Mouse (Mus musculus): ENCODE measurements at regions not wholly inside any gene's neighbourhood (a gene's known extent, or its start where the extent isn't known, plus 50 kb on each side); places are given as distances from the start of the nearest gene placed in this dataset.
"Not testable (repeated sequence)": the region's sequence is repeated elsewhere in the genome, so short reads cannot be mapped to it uniquely, and the experiment has no call there.

DNA sequence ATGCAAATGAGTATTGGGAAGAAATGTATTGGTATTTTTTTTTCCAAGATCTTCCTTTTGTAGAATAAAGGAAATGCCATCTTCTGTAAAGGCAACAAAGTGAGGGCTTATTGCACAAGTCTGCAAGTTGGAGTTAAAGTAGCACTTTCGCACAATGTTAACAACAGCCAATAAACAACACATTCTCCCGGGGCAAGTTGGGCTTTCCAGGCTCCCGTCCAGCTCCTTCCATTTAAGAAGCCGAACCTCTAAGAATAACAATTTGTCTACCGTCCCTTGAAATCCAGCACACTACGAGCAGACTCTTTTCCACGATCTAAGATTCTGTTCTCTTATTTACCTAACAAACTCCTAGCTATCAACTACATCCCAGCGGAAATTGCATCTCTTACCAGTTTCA lies 199.9 kb upstream of the G2e3 start:
- no peak for ATAC-seq (ENCODE audit: low FRiP score, low TSS enrichment)
- Histone ChIP-seq H3K4me3 (ENCODE audit: low read length) (no peak overlapping the region), H3K36me3 (ENCODE audit: control insufficient read depth, insufficient read depth, low read length) (no peaks in the 10 kb centered on the region), H3K27ac (ENCODE audit: low read depth, low read length) (no peak overlapping the region), H3K9me3 (ENCODE audit: control insufficient read depth, low read length) (no peaks in the 10 kb centered on the region), H3K4me1 (ENCODE audit: control insufficient read depth, insufficient read depth, low read length) (no peaks in the 10 kb centered on the region), H3K4me2 (replicated peaks; ENCODE audit: low read depth, low read length) (no peak overlapping the region), H3K27me3 (ENCODE audit: control insufficient read depth, insufficient read depth, low read length) (no peaks in the 10 kb centered on the region), H3K9ac (ENCODE audit: low read depth, low read length) (no peak overlapping the region)
- 31% methylated on average over 8 of the region's 8 CpGs for WGBS

DNA sequence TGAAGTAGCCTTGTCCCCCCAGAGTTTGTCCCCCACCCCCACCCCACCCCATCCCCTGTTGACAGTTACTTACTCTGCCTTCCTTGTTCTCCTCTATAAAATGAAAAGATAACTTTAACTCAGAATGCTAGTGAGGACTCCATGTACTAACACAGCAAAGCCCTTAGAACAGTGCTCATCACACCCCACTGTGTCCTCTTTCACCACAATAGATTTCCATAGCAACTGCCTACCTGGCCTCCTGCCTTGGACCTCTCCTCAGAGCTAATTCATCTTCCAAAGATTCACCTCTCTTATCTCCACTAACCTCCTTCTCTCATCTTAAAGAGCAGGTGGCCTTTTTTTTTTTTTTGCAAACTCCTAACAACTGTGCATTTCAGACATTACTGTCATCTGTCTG lies 204.0 kb upstream of the G2e3 start:
- Histone ChIP-seq H3K4me2 (replicated peaks; ENCODE audit: low read depth, low read length) (no peak overlapping the region), H3K9ac (ENCODE audit: low read depth, low read length) (no peak overlapping the region), H3K27me3 (ENCODE audit: control insufficient read depth, insufficient read depth, low read length) (no peaks in the 10 kb centered on the region), H3K9me3 (ENCODE audit: control insufficient read depth, low read length) (no peaks in the 10 kb centered on the region), H3K36me3 (ENCODE audit: control insufficient read depth, insufficient read depth, low read length) (no peaks in the 10 kb centered on the region), H3K4me3 (ENCODE audit: low read length) (no peak overlapping the region), H3K27ac (ENCODE audit: low read depth, low read length) (no peak overlapping the region), H3K4me1 (ENCODE audit: control insufficient read depth, insufficient read depth, low read length) (no peaks in the 10 kb centered on the region)
- no peak for ATAC-seq (ENCODE audit: low FRiP score, low TSS enrichment)

DNA sequence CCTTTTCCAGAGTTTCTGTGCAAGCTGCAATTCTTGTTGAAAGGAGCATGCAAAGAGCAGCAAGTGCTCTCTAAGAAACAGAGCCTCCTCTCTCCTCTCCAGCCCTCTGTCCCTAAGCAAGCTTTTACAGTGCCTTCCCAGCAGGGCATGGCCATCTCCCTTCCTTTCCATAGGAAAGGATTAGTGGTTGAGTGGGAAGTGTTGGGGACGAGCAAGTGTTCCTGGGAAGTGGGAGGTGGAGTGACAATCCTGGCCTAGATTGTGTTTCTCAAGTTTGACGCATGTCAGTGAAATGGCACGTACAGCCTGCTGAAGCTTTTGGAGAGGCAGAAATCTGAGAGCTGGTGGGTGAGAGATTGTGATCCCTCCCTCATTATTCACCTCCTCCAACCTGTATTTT lies 204.7 kb upstream of the G2e3 start:
- Histone ChIP-seq H3K27me3 (ENCODE audit: control insufficient read depth, insufficient read depth, low read length) (no peaks in the 10 kb centered on the region), H3K4me3 (ENCODE audit: low read length) (no peak overlapping the region), H3K9ac (ENCODE audit: low read depth, low read length) (no peak overlapping the region), H3K36me3 (ENCODE audit: control insufficient read depth, insufficient read depth, low read length) (no peaks in the 10 kb centered on the region), H3K4me2 (replicated peaks; ENCODE audit: low read depth, low read length) (no peak overlapping the region), H3K27ac (ENCODE audit: low read depth, low read length) (no peak overlapping the region), H3K9me3 (ENCODE audit: control insufficient read depth, low read length) (no peaks in the 10 kb centered on the region), H3K4me1 (ENCODE audit: control insufficient read depth, insufficient read depth, low read length) (no peaks in the 10 kb centered on the region)
- no peak for ATAC-seq (ENCODE audit: low FRiP score, low TSS enrichment)
- WGBS: 22% methylated on average over 3 of the region's 3 CpGs

DNA sequence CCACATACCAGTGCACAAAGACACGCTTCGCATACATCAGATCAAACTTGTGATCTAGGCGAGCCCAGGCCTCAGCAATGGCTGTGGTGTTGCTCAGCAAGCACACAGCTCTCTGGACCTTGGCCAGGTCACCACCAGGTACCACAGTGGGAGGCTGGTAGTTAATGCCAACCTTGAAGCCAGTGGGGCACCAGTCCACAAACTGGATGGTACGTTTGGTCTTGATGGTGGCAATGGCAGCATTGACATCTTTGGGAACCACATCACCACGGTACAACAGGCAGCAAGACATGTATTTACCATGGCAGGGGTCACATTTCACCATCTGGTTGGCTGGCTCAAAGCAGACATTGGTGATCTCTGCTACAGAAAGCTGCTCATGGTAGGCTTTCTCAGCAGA lies 214.2 kb upstream of the G2e3 start:
- not testable (repeated sequence) for H3K36me3 ChIP-seq (ENCODE audit: control insufficient read depth, insufficient read depth, low read length); H3K9me3 ChIP-seq (ENCODE audit: control insufficient read depth, low read length); H3K4me1 ChIP-seq (ENCODE audit: control insufficient read depth, insufficient read depth, low read length); H3K4me2 ChIP-seq (replicated peaks; ENCODE audit: low read depth, low read length); H3K27me3 ChIP-seq (ENCODE audit: control insufficient read depth, insufficient read depth, low read length); H3K4me3 ChIP-seq (ENCODE audit: low read length); H3K27ac ChIP-seq (ENCODE audit: low read depth, low read length); ATAC-seq (ENCODE audit: low FRiP score, low TSS enrichment); H3K9ac ChIP-seq (ENCODE audit: low read depth, low read length)
- 88% methylated on average over 5 of the region's 5 CpGs for WGBS

DNA sequence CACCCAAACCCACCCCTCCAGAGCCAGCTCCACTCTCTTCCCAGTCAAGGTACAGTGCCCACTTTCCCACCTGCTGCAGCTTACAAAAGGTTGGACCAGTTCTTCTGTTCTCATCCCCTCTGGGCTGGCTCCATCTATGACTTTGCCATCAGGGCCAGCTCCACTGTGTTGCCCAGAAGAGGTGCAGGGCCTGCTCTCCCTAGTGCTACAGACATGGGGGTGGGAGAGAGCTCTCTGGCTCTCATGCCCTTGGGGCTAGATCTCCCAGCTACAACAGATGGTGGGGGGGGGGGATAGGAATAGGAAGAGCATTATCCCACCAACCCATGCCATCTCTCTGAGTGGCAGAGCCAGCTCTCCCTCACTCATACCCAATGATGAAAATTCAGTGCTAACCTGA lies 219.6 kb upstream of the G2e3 start:
- Histone ChIP-seq H3K27me3 (ENCODE audit: control insufficient read depth, insufficient read depth, low read length) (no peaks in the 10 kb centered on the region), H3K4me3 (ENCODE audit: low read length) (no peak overlapping the region), H3K27ac (ENCODE audit: low read depth, low read length) (no peak overlapping the region), H3K9me3 (ENCODE audit: control insufficient read depth, low read length) (no peaks in the 10 kb centered on the region), H3K36me3 (ENCODE audit: control insufficient read depth, insufficient read depth, low read length) (no peaks in the 10 kb centered on the region), H3K4me1 (ENCODE audit: control insufficient read depth, insufficient read depth, low read length) (no peaks in the 10 kb centered on the region), H3K4me2 (replicated peaks; ENCODE audit: low read depth, low read length) (no peak overlapping the region), H3K9ac (ENCODE audit: low read depth, low read length) (no peak overlapping the region)
- ATAC-seq (ENCODE audit: low FRiP score, low TSS enrichment): no peak

DNA sequence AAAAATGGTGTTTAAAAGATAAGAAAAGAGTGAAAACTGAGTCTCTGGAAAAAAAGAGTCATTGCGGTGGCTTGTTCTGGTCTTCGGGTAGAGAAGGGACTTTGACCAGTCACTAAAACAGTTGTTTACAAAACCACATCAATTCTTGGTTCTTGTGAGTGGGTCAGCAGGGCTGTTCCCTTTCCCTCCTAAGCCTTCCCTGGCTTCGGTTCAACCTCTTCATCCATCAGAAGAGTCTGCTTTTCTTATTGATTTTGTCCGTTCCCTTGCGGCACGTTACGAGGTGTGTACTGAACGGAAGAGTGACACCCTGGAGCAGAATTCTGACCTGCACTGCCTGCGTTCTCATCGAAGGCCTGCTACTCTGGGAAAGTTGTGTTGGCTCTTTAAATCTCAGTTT lies 229.1 kb upstream of the G2e3 start:
- 98% methylated on average over 10 of the region's 10 CpGs for WGBS
- H3K9me3 ChIP-seq (ENCODE audit: control insufficient read depth, low read length): no peaks in the 10 kb centered on the region
- H3K4me1 ChIP-seq (ENCODE audit: control insufficient read depth, insufficient read depth, low read length): no peaks in the 10 kb centered on the region
- H3K4me2 ChIP-seq (replicated peaks; ENCODE audit: low read depth, low read length): no peak overlapping the region
- no peak overlapping the region for H3K4me3 ChIP-seq (ENCODE audit: low read length)
- no peaks in the 10 kb centered on the region for H3K27me3 ChIP-seq (ENCODE audit: control insufficient read depth, insufficient read depth, low read length)
- no peak overlapping the region for H3K27ac ChIP-seq (ENCODE audit: low read depth, low read length)
- no peak for ATAC-seq (ENCODE audit: low FRiP score, low TSS enrichment)
- H3K36me3 ChIP-seq (ENCODE audit: control insufficient read depth, insufficient read depth, low read length): no peaks in the 10 kb centered on the region
- no peak overlapping the region for H3K9ac ChIP-seq (ENCODE audit: low read depth, low read length)

DNA sequence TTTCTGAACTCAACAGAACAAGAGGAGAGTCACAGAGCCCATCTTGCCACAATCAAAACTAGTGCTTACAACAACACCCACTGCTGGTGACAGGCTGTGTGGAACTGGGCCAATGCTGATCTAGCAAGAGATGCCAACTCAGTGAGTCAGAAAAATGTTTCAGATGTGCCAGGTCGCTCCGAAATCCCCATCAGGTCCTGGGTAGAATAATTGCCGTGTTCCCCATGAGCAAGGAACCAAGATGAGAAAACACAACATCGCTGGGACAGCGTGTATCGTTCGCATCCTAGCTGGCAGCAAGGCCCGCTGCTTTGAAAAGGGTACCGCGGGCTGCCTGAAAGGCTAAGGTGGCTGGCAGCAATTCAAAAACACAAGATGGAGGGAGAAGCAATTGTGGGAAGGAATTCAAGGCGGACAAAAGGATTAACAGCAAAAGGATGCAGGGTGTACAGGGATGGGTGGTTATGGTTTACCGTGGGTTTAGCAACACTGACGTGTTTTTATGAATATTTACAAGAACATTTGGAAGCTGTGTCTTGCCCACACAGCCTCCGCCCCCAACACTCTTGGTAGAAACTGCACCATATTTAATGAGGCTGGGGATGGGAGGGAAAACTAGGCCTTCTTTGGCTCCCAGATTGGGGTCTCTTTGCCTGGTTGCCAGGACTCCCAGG lies 229.7 kb upstream of the G2e3 start:
- Histone ChIP-seq H3K9ac (ENCODE audit: low read depth, low read length) (no peak overlapping the region), H3K27me3 (ENCODE audit: control insufficient read depth, insufficient read depth, low read length) (no peaks in the 10 kb centered on the region), H3K27ac (ENCODE audit: low read depth, low read length) (no peak overlapping the region), H3K9me3 (ENCODE audit: control insufficient read depth, low read length) (no peaks in the 10 kb centered on the region), H3K4me1 (ENCODE audit: control insufficient read depth, insufficient read depth, low read length) (no peaks in the 10 kb centered on the region), H3K36me3 (ENCODE audit: control insufficient read depth, insufficient read depth, low read length) (no peaks in the 10 kb centered on the region), H3K4me3 (ENCODE audit: low read length) (no peak overlapping the region), H3K4me2 (replicated peaks; ENCODE audit: low read depth, low read length) (no peak overlapping the region)
- WGBS: 96% methylated on average over 14 of the region's 14 CpGs
- ATAC-seq (ENCODE audit: low FRiP score, low TSS enrichment): no peak

DNA sequence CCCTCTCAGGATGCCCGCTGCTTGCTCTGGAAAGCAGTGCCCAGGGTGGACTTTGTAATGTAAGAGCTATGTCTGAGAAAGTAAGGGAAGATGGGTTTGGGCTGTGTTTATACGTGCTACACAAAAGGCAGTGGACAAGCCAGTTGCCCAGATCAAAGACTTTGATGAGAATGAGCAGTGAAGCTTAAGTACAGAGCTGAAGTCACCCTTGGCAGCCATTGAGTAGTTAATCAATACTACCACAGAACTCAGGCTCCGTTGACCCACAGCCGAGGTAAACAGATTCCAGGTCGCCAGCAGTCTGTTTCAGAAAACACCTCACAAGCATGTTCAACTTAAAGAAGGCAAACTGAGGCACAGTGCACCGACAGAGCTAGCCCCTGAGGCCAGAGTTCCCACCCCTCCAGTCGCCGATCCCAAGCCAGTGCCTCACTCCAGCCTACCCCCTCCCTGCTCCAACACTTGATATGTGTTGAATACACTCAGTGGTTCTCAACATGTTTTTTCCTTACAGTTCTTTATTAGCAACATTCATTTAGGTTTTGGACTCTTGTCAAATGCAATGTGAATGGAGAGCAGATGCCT lies 230.3 kb upstream of the G2e3 start:
- no peaks in the 10 kb centered on the region for H3K9me3 ChIP-seq (ENCODE audit: control insufficient read depth, low read length)
- no peak overlapping the region for H3K4me3 ChIP-seq (ENCODE audit: low read length)
- H3K27ac ChIP-seq (ENCODE audit: low read depth, low read length): no peak overlapping the region
- no peaks in the 10 kb centered on the region; the same call in 1 of the 2 replicates for H3K4me1 ChIP-seq (ENCODE audit: control insufficient read depth, insufficient read depth, low read length)
- H3K27me3 ChIP-seq (ENCODE audit: control insufficient read depth, insufficient read depth, low read length): no peaks in the 10 kb centered on the region
- 68% methylated on average over 8 of the region's 8 CpGs for WGBS
- no peak overlapping the region for H3K9ac ChIP-seq (ENCODE audit: low read depth, low read length)
- ATAC-seq (ENCODE audit: low FRiP score, low TSS enrichment): no peak
- no peak overlapping the region for H3K4me2 ChIP-seq (replicated peaks; ENCODE audit: low read depth, low read length)
- H3K36me3 ChIP-seq (ENCODE audit: control insufficient read depth, insufficient read depth, low read length): no peaks in the 10 kb centered on the region

DNA sequence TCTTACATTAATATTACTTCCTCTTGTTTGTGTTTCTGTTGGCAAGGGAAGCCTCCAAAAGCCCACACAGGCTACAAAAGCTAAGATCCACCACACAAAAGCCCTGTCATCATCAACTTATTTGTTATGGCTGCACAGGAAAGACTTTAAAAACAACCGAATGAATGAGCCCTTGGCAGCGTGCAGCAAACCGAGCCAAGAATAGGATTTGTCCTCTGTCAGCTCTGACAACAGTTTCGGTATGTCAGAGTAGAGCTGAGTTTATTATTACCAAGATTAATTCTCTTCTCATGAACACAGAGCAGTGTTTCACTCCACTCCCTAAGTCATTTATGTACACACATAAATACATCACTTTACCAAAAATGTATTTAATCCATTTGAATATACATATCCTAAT lies 236.1 kb upstream of the G2e3 start:
- H3K27me3 ChIP-seq (ENCODE audit: control insufficient read depth, insufficient read depth, low read length): no peaks in the 10 kb centered on the region
- peaks cover 4% of the 10 kb centered on the region; the same call in 1 of the 2 replicates for H3K4me1 ChIP-seq (ENCODE audit: control insufficient read depth, insufficient read depth, low read length)
- no peak overlapping the region for H3K27ac ChIP-seq (ENCODE audit: low read depth, low read length)
- H3K4me2 ChIP-seq (replicated peaks; ENCODE audit: low read depth, low read length): no peak overlapping the region
- H3K9ac ChIP-seq (ENCODE audit: low read depth, low read length): no peak overlapping the region
- H3K4me3 ChIP-seq (ENCODE audit: low read length): no peak overlapping the region
- 23% methylated on average over 4 of the region's 4 CpGs for WGBS
- H3K36me3 ChIP-seq (ENCODE audit: control insufficient read depth, insufficient read depth, low read length): no peaks in the 10 kb centered on the region
- peak; percentile 81; the same call in 1 of the 2 replicates for ATAC-seq (ENCODE audit: low FRiP score, low TSS enrichment)
- no peaks in the 10 kb centered on the region for H3K9me3 ChIP-seq (ENCODE audit: control insufficient read depth, low read length)

Measured in kidney, embryonic 14.5 days (tissue).